Mouse (Mus musculus) liver, embryonic 14.5 days (tissue): Measurements from ENCODE around the gene Tnnt3.

ENCODE experiments used
- CTCF ChIP-seq: IDR thresholded peaks from 2 replicates; pipeline ENCODE4 v1.5.1; 2016; ENCODE audit warnings: antibody characterized with exemption, low read depth, control low read depth
- EP300 ChIP-seq: IDR thresholded peaks from 2 replicates; pipeline ENCODE4 v1.6.1; 2016; ENCODE audit warnings: antibody characterized with exemption, low read depth

DNA sequence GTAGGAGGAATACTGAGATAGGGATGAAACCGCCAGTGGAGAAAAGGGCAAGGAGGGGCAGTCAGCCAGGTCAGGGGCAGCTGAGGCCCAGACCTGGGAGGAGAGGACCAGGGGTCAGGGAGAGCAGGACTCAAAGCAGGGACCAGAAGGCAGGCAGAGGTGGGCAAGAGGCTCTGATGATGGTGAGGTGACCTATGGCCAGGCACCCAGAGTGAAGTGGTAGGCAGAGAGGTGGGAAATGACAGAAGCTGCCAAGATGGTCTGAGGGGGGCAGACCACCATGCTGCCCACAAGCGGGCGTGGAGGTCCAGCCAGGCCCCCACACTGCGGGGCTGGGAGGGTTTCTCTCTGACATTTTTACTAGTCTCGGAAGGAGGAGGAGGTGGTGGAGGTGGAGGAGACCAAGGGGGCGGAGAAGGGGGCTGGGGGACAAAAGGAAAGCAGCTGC, 27.2 kb upstream of the Tnnt3 start:
- TF ChIP-seq CTCF: no peak
- no peak for TF ChIP-seq EP300
